Mouse (Mus musculus): Measurements from ENCODE around the gene Psmc5. TPM values are rescaled to one million over a fixed set of nuclear protein-coding genes. Genes with fewer than 3 reads are reported as not detected.
A peak's percentile ranks its signal among the peaks of the same experiment; 100 is the strongest.

Gene Psmc5
- total RNA-seq, 2 experiments from 2014 or later = 121 to 132 TPM

- H3K4me3 ChIP-seq = peak overlapping the region; percentile 99
- H3K27ac ChIP-seq = peak overlapping the region; percentile 99
- TF ChIP-seq CTCF (IDR thresholded peaks at IDR 0.05) = no peak
- intact Hi-C loops (cut with DNase I) = loop anchor here (5.0 to 10.0 kb wide), 2 partner anchors 55 to 213 kb away; partner anchors contain the start of genes Ccdc47, Ddx42 and Ern1
- DNase-seq = peak; percentile 28
Observed at GRCm38 (mm10) chr11:106271794-106272643, 16.1 kb downstream of the Psmc5 start.

- intact Hi-C loops (cut with DNase I) = loop anchor here (5.0 to 10.0 kb wide), 2 partner anchors 55 to 212 kb away; partner anchors contain the start of genes Ccdc47, Ddx42 and Ern1
- H3K4me3 ChIP-seq = peak within 1 kb of the TSS; percentile 99
- DNase-seq = peak; percentile 100
- peak within 1 kb of the TSS; percentile 99 for H3K27ac ChIP-seq
- TF ChIP-seq CTCF (IDR thresholded peaks at IDR 0.05) = no peak
Observed at GRCm38 (mm10) chr11:106272644-106273310, 16.8 kb downstream of the Psmc5 start, which contains the start of gene Smarcd2. TSS of gene Smarcd2 (minus strand) at chr11:106272972.

- Histone ChIP-seq H3K27ac (peak overlapping the region; percentile 99), H3K4me3 (peak overlapping the region; percentile 99)
- intact Hi-C loops (cut with DNase I) = loop anchor here (5.0 to 10.0 kb wide), 2 partner anchors 56 to 212 kb away; partner anchors contain the start of genes Ccdc47, Ddx42 and Ern1
- TF ChIP-seq CTCF (IDR thresholded peaks at IDR 0.05) = no peak
- DNase-seq = no peak
Observed at GRCm38 (mm10) chr11:106273311-106273684, 17.3 kb downstream of the Psmc5 start.

GRCm38 (mm10) chr11:106273811-106274210, 17.9 kb downstream of the Psmc5 start:
- H3K27ac ChIP-seq = peak overlapping the region; percentile 99
- peak overlapping the region; percentile 99 for H3K4me3 ChIP-seq
- intact Hi-C loops (cut with DNase I) = loop anchor here (5.0 to 10.0 kb wide), 2 partner anchors 57 to 211 kb away; partner anchors contain the start of genes Ccdc47, Ddx42 and Ern1
- DNase-seq = peak; percentile 10
- no peak for TF ChIP-seq CTCF (IDR thresholded peaks at IDR 0.05)

- peak overlapping the region; percentile 99 for H3K27ac ChIP-seq
- no peak overlapping the region for H3K4me3 ChIP-seq
- intact Hi-C loops (cut with DNase I) = loop anchor here (5.0 to 10.0 kb wide), 2 partner anchors 57 to 210 kb away; partner anchors contain the start of genes Ccdc47, Ddx42 and Ern1
- peak; percentile 5 for DNase-seq
- no peak for TF ChIP-seq CTCF (IDR thresholded peaks at IDR 0.05)
Observed at GRCm38 (mm10) chr11:106274374-106274773, 18.4 kb downstream of the Psmc5 start.

GRCm38 (mm10) chr11:106274971-106275411, 19.0 kb downstream of the Psmc5 start:
- peak overlapping the region; percentile 99 for H3K27ac ChIP-seq
- DNase-seq = no peak

GRCm38 (mm10) chr11:106276454-106276853, 20.5 kb downstream of the Psmc5 start, which contains the start of gene Tcam1:
TSS of gene Tcam1 (plus strand) at chr11:106276672.
- Histone ChIP-seq H3K4me3 (peak within 1 kb of the TSS; percentile 61), H3K27ac (peak within 1 kb of the TSS; percentile 56)
- intact Hi-C loops (cut with DNase I) = loop anchor here (1.0 to 10.0 kb wide), 2 partner anchors 20 to 208 kb away; partner anchors contain the start of genes Ern1, Ftsj3 and Psmc5
- DNase-seq = peak; percentile 94
- peak; percentile 93 for TF ChIP-seq CTCF (IDR thresholded peaks at IDR 0.05)

More at GRCm38 (mm10) chr11:106274971-106275411, 19.0 kb downstream of the Psmc5 start:
- no peak for TF ChIP-seq CTCF (IDR thresholded peaks at IDR 0.05)
- no peak overlapping the region for H3K4me3 ChIP-seq
- intact Hi-C loops (cut with DNase I) = loop anchor here (5.0 to 10.0 kb wide), 2 partner anchors 58 to 210 kb away; partner anchors contain the start of genes Ccdc47, Ddx42 and Ern1

GRCm38 (mm10) chr11:106282452-106282851, 26.5 kb downstream of the Psmc5 start:
- H3K27ac ChIP-seq = no peak overlapping the region
- intact Hi-C loops (cut with DNase I) = no loop called here
- peak; percentile 6 for DNase-seq
- TF ChIP-seq CTCF (IDR thresholded peaks at IDR 0.05) = no peak
- no peak overlapping the region for H3K4me3 ChIP-seq

- H3K27ac ChIP-seq = no peak overlapping the region
- no peak for DNase-seq
- intact Hi-C loops (cut with DNase I) = no loop called here
- TF ChIP-seq CTCF (IDR thresholded peaks at IDR 0.05) = no peak
- no peak overlapping the region for H3K4me3 ChIP-seq
Observed at GRCm38 (mm10) chr11:106283371-106283770, 27.4 kb downstream of the Psmc5 start.

GRCm38 (mm10) chr11:106284126-106284525, 28.2 kb downstream of the Psmc5 start:
- TF ChIP-seq CTCF (IDR thresholded peaks at IDR 0.05) = no peak
- intact Hi-C loops (cut with DNase I) = no loop called here
- H3K27ac ChIP-seq = no peak overlapping the region
- no peak overlapping the region for H3K4me3 ChIP-seq
- peak; percentile 10 for DNase-seq

- Histone ChIP-seq H3K27ac (no peak overlapping the region), H3K4me3 (no peak overlapping the region)
- intact Hi-C loops (cut with DNase I) = no loop called here
- TF ChIP-seq CTCF (IDR thresholded peaks at IDR 0.05) = no peak
- DNase-seq = no peak
Observed at GRCm38 (mm10) chr11:106286206-106286605, 30.3 kb downstream of the Psmc5 start.

GRCm38 (mm10) chr11:106286987-106287386, 31.0 kb downstream of the Psmc5 start:
- peak; percentile 20 for DNase-seq
- Histone ChIP-seq H3K27ac (peak overlapping the region; percentile 43), H3K4me3 (no peak overlapping the region)
- intact Hi-C loops (cut with DNase I) = no loop called here
- no peak for TF ChIP-seq CTCF (IDR thresholded peaks at IDR 0.05)
